Mouse (Mus musculus) small intestine, adult 2 months (tissue): ENCODE results near the gene Pth1r.

Source experiments
- CTCF ChIP-seq: fragments of 200-500 bp; IDR thresholded peaks from 2 replicates; pipeline ENCODE4 v1.5.1; 2012; ENCODE audit warnings: low read depth, mild to moderate bottlenecking, control low read depth, inconsistent platforms, low read length, moderate library complexity, mixed read lengths; ENCODE audit not compliant: insufficient replicate concordance, insufficient read length; ENCODE audit errors: extremely low read depth
- POLR2A ChIP-seq: fragments of 200-500 bp; IDR thresholded peaks from 2 replicates; pipeline ENCODE4 v1.6.1; 2012; ENCODE audit warnings: low read depth, mild to moderate bottlenecking, control low read depth, inconsistent platforms, low read length, moderate library complexity

DNA sequence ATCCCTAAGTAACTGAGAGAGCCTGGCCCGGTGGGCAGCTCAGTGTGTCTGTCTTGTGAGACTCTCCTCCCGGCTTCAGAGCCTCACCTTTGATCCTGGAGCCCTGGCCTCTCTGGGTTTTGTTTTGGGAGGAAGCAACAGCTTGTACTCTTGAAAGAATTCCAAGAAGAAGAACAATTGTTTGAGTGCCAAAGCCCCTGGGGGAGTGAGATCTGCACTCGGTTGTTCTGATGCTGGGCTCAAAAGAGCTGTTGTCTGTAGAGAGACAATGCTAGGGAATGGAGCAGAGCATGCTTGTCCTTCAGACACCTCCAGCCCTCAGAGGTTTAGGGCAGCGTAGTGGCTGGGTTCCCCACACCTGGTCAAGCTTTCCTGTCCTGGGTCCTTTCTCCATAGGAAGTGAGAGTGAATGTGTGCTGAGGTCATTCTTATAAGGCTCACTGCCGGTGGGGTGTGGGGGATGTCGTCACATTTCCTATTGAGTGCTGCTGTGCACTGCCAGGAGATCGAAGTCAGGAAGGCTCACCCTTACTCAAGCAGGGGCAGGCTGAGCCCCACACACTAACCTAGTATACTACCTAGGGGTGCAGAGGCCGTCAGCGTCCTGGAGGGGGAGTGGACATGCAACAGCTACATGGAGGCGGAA is 73.7 kb downstream of the Pth1r start:
- TF ChIP-seq CTCF (no peak), POLR2A (no peak)
